Mouse (Mus musculus): ENCODE results near the gene Akap9. TPM values are rescaled to one million over a fixed set of nuclear protein-coding genes. Genes with fewer than 3 reads are reported as not detected.

Gene Akap9
- polyA plus RNA-seq (2012; rRNA removed): 12.8 and 31.8 TPM in 2 replicates

DNA sequence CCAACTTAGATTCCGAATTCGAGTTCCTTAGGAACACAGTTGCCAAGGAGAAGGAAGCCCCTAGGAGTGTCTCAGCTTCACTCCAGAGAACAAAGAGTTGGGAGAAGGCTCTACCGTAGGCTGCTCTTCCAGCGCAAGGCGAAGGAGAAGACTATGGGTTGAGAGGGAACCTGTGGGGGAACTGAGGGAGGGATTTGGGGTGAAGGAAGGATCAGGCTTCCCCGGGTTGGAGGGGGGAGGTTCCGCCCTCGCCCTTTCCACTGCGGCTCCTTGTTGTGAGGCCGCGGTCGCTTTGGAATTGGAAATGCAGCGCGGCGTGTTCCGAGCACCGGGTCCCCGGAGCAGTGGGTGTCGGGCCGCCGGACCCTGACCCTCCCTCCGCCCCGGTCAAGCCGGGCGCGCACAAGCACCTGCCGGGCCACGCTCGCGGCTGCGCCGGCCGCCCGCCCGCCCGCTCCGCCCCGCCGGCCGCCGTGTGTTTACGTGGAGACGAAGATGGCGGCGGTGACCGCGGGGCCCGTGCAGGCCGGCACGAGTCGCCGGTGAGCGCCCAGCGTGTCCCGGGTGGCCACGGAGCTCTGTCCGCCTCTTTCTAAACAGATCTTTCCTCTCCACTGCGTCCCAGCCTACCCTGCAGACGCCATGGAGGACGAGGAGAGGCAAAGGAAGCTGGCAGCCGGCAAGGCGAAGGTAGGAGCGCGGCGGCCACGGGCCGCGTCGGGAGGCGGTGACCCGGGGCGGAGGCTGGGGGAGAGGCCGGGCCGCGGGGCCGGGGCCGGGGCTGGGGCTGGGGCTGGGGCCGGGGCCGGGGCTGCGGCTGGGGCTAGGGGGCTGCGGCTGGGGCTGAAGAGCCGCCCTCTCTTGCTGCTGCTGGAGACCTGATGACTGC, at the start of gene Akap9:
TSS of gene Akap9 (plus strand) at position 254 of the 889 bp plus-strand sequence.

DNA sequence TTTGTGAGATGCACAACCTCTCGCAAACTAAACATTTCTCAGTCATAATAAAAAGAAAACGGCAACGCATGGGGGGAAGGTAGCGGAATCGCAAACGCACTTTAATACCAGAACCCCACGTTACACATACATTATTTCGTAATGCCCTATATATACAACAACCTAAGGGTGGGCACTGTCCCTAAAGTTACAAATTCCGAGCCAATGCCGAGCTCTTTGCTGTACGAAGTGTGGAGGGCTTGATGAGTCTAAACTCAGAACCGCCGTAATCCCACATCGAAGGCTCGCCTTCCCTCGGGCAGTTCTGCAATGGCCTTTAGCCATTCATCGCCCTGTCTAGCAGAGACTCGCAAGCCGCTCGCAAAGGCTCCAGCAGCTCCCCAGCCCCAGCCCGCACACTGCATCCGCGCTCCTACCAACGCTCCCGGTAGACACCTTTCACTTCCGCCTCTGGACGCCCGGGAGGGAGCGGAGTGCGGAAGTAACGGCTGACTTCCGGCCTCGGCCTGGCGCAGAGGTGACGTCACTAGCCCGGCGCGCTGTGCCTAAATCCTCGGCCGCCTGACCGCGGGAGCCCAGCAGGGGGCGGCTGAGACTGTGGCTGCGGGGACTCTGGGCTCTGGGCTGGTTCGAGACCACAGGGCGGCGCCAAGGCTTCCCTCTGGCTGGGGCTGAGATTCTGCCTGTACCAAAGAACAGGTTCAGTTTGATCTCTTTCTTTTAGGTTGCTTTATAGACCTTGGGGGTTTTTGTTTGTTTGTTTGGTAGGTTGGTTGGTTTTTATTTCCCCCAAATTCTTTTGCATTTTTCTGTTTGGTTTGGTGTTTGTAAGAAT, 34.2 kb upstream of the Akap9 start, which contains the start of gene Mterf1a:
TSS of gene Mterf1a (minus strand) at position 475 of the 835 bp plus-strand sequence.

DNA sequence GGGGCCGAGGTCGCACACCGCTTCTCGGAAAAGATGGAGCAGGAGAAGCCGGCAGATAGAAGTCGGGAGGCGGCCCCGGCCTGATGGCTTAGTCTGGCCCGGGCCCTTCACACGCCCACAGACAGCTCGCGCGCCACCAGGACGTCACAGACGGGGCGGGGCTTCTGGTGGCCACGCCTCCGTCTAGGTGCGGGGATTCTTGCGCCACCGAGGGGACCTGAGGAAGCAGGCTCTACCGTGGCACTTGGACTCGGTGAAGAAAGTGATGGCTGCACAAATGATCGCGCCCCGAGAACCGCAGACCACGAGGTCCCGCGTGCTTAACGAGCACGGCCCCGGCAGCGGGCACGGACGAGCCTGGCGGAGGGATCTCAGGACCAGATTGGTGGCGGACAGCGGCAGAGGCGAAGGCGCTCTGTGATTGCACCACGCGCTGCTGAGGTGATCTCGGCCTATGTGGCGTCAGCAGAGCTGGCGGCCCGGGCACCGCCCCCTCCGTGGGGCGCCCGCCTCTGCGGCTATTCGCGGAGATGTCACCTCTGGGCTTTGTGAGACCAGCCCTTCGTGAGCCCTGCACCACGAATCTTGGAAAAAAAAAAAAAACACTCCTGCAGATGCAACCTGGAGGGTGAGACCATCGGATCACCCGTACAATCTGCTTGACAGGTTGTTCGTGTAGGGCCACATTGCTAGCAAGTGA, 176.6 kb downstream of the Akap9 start, which contains the start of gene Cyp51:
TSS of gene Cyp51 (minus strand) at position 406 of the 700 bp plus-strand sequence.

Other genes starting within 250 kb of the Akap9 start
- gene Ankib1, start 125.1 kb upstream of the Akap9 start, polyA plus RNA-seq (2012; rRNA removed): 7.9 and 9.2 TPM in 2 replicates
- 4.8 and 5.5 TPM in 2 replicates for gene Krit1, start 124.9 kb upstream of the Akap9 start, polyA plus RNA-seq (2012; rRNA removed)
- gene Lrrd1, start 82.9 kb upstream of the Akap9 start, polyA plus RNA-seq (2012; rRNA removed): 0.05 TPM in 1 of 2 replicates, not detected in the other
- gene Mterf1a, start 34.1 kb upstream of the Akap9 start, polyA plus RNA-seq (2012; rRNA removed): 0.64 and 1.1 TPM in 2 replicates
- gene Cyp51, start 176.7 kb downstream of the Akap9 start, polyA plus RNA-seq (2012; rRNA removed): 91.8 and 92.9 TPM in 2 replicates